Mouse (Mus musculus) lung, postnatal 36 days (tissue): ENCODE measurements around the gene Ticam1.

Experiments
- DNase-seq: peaks from one replicate; pipeline ENCODE4 v3.0.0; 2022; ENCODE audit warnings: mixed read lengths

Ticam1 gene

GRCm38 (mm10) chr17:56290388-56291170, 14.0 kb upstream of the Ticam1 start:
- DNase-seq: peak; percentile 98

- DNase-seq: peak; percentile 78
These were observed 13.1 kb upstream of the Ticam1 start for GRCm38 (mm10) chr17:56289371-56290331.

GRCm38 (mm10) chr17:56288866-56289265, 12.3 kb upstream of the Ticam1 start:
- no peak for DNase-seq

GRCm38 (mm10) chr17:56287830-56288229, 11.2 kb upstream of the Ticam1 start:
- peak; percentile 67 for DNase-seq

- no peak for DNase-seq
These were observed 9.4 kb upstream of the Ticam1 start for GRCm38 (mm10) chr17:56285995-56286394.

GRCm38 (mm10) chr17:56283316-56283715, 6.7 kb upstream of the Ticam1 start:
- peak; percentile 40 for DNase-seq

GRCm38 (mm10) chr17:56282802-56283201, 6.2 kb upstream of the Ticam1 start:
- DNase-seq: no peak

- no peak for DNase-seq
These were observed 4.6 kb upstream of the Ticam1 start for GRCm38 (mm10) chr17:56281193-56281592.

GRCm38 (mm10) chr17:56279481-56280155, 3.0 kb upstream of the Ticam1 start:
- DNase-seq: no peak

GRCm38 (mm10) chr17:56278340-56278739, 1.8 kb upstream of the Ticam1 start:
- DNase-seq: no peak

- no peak for DNase-seq
These were observed 944 bp upstream of the Ticam1 start for GRCm38 (mm10) chr17:56277567-56277893.

- no peak for DNase-seq
These were observed 625 bp downstream of the Ticam1 start for GRCm38 (mm10) chr17:56275842-56276480.

GRCm38 (mm10) chr17:56273986-56274385, 2.6 kb downstream of the Ticam1 start:
- no peak for DNase-seq

- DNase-seq: no peak
These were observed 3.1 kb downstream of the Ticam1 start for GRCm38 (mm10) chr17:56273482-56273881.

GRCm38 (mm10) chr17:56272644-56273043, 3.9 kb downstream of the Ticam1 start:
- peak; percentile 79 for DNase-seq

- DNase-seq: no peak
These were observed 4.9 kb downstream of the Ticam1 start for GRCm38 (mm10) chr17:56271609-56272253.

- no peak for DNase-seq
These were observed 6.8 kb downstream of the Ticam1 start for GRCm38 (mm10) chr17:56269741-56270140.

- DNase-seq: peak; percentile 91
These were observed 7.4 kb downstream of the Ticam1 start for GRCm38 (mm10) chr17:56269153-56269630.

- DNase-seq: peak; percentile 70
These were observed 10.3 kb downstream of the Ticam1 start for GRCm38 (mm10) chr17:56266271-56266670.

- DNase-seq: no peak
These were observed 10.7 kb downstream of the Ticam1 start for GRCm38 (mm10) chr17:56265869-56266268.

- peak; percentile 42 for DNase-seq
These were observed 11.6 kb downstream of the Ticam1 start for GRCm38 (mm10) chr17:56265011-56265410.

GRCm38 (mm10) chr17:56264020-56264419, 12.6 kb downstream of the Ticam1 start:
- peak; percentile 92 for DNase-seq
